Mouse (Mus musculus): ENCODE data around the gene Usp43.

DNA sequence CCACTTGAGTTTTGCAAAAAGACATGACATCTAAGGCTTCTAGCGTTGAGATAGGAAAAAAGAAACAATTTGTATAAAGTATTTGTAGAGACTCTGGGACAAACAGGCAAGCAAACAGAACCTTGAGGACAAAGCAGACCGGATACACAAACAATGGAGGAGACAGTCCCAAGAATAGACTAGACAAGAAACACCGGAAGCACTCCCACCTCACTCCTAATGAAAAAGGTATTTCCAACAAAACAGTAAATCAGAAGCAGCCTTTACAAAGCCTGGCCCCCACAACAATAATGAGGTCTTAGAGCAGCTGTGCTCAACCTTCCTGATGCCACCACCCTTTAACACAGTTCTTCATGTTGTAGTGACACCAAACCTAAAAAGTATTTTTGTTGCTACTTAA, 4.8 kb downstream of the Usp43 start:
- TF ChIP-seq JUN (IDR thresholded peaks at IDR 0.05; ENCODE audit: insufficient read depth, low read depth, low read length) (no peak), HCFC1 (IDR thresholded peaks at IDR 0.05; ENCODE audit: low read depth, low read length) (no peak)
